Mouse (Mus musculus): ENCODE results near the gene Ldb3. TPM values are rescaled to one million over a fixed set of nuclear protein-coding genes. Genes with fewer than 3 reads are reported as not detected.

Gene Ldb3
- total and polyA plus RNA-seq, 2 experiments from 2014 or later, result 376 to 526 TPM

DNA sequence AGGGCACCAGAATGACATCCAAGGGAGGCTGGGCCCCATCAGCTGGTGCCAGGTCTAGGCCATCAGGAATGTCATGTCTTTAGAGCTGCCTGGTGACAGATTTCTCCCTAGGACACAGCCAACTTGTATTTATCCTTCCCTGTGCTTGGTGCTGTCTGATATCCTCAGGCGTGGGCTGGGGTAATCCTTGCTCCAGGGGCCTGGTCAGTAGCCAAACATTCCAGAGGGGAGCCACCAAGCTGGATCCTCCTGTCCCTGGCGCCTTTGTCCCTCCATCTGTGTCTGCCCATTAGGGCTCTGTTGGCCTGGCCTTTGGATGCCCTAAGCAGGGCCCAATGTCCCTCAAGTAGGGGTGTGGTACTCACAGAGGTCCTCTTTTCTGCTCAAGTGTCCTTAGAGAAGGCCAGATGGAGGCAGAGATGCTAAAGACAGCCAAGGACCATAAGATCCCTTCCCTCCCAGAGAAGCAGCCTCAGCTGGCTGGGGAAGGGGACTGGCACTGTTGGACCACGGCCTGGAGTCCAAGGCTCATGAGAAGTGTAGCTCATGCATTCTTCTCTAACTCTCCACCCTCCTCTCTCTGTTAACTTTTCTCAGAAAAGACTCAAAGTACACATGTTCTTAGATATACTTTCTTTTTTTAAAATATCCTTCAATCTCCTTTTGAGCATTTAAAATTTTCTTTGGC is 5.6 kb downstream of the Ldb3 start:
- peak overlapping the region; percentile 50 for H3K4me2 ChIP-seq (ENCODE audit: low read depth, low read length)
- TF ChIP-seq EP300 (IDR thresholded peaks at IDR 0.05; ENCODE audit: low read depth) (peak; percentile 66), CTCF (IDR thresholded peaks at IDR 0.05; ENCODE audit: low read depth) (no peak)
- H3K9me3 ChIP-seq (replicated peaks; ENCODE audit: control insufficient read depth, low read length), result no peaks in the 10 kb centered on the region
- H3K4me1 ChIP-seq (ENCODE audit: control insufficient read depth, insufficient read depth), result peaks cover 30% of the 10 kb centered on the region; the same call in 1 of the 2 replicates
- ATAC-seq (ENCODE audit: insufficient read depth, low read depth), result peak; percentile 77
- peak overlapping the region; percentile 100 for H3K27ac ChIP-seq (ENCODE audit: low read depth)
- peak overlapping the region; percentile 55; the same call in 1 of the 2 replicates for H3K9ac ChIP-seq (replicated peaks; ENCODE audit: low read depth, low read length)
- peaks cover 47% of the 10 kb centered on the region for H3K36me3 ChIP-seq (replicated peaks; ENCODE audit: control insufficient read depth, insufficient read depth, low read length)
- 29% methylated on average over 3 of the region's 3 CpGs for WGBS
- no peaks in the 10 kb centered on the region for H3K27me3 ChIP-seq (ENCODE audit: control insufficient read depth, insufficient read depth, low read length)
- peak overlapping the region; percentile 23; the same call in 1 of the 2 replicates for H3K4me3 ChIP-seq (ENCODE audit: low read depth, low read length)
- peak; percentile 91 for DNase-seq (ENCODE audit: low spot score)

DNA sequence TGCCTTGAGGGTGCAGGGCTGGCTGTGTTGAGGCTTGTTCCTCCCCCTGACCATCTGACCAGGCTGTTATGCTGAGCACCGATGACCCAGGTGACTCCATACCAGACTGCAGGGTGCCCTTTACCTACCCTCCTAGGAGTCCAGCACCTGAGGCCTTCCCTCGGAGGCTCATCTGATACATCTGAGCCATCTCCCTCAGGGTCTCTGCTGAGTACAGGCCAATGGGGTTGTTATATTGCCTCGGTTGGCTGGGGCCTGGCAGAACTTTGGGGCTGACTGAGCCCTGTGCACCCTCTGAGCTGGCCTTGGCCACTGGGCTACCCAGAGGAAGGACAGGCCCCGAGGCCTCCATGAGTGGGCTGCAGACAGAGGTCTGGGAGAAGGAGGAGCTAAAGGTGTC is 11.6 kb downstream of the Ldb3 start:
- H3K27ac ChIP-seq (ENCODE audit: low read depth), result peak overlapping the region; percentile 95
- no peak overlapping the region for H3K4me3 ChIP-seq (ENCODE audit: low read depth, low read length)
- WGBS, result 78% methylated on average over 4 of the region's 4 CpGs
- no peaks in the 10 kb centered on the region for H3K9me3 ChIP-seq (replicated peaks; ENCODE audit: control insufficient read depth, low read length)
- DNase-seq (ENCODE audit: low spot score), result no peak
- peaks cover 65% of the 10 kb centered on the region for H3K36me3 ChIP-seq (replicated peaks; ENCODE audit: control insufficient read depth, insufficient read depth, low read length)
- H3K9ac ChIP-seq (replicated peaks; ENCODE audit: low read depth, low read length), result no peak overlapping the region
- peaks cover 42% of the 10 kb centered on the region for H3K4me1 ChIP-seq (ENCODE audit: control insufficient read depth, insufficient read depth)
- H3K27me3 ChIP-seq (ENCODE audit: control insufficient read depth, insufficient read depth, low read length), result no peaks in the 10 kb centered on the region
- TF ChIP-seq CTCF (IDR thresholded peaks at IDR 0.05; ENCODE audit: low read depth), result no peak
- TF ChIP-seq EP300 (IDR thresholded peaks at IDR 0.05; ENCODE audit: low read depth), result no peak
- ATAC-seq (ENCODE audit: insufficient read depth, low read depth), result no peak
- H3K4me2 ChIP-seq (ENCODE audit: low read depth, low read length), result no peak overlapping the region

DNA sequence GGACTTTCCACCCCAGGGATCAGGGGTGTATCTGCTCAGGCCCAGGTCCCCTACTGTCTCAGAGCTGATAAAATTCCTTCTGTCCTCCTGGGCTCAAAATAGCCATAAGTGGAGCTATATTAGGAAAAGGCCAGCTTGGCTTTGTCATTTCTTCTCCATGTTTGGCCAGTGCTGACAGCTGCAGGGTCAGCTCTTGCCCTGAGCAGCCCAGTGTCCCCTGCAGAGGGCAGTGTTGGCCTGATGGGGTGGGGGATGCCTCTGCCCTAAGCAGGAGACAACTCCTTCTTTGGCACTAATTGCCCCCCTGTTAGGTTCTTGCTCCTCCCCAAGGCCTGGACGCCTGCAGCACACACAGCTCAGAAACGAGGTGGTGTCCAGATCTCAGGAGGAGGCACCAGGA is 14.4 kb downstream of the Ldb3 start:
- TF ChIP-seq CTCF (IDR thresholded peaks at IDR 0.05; ENCODE audit: low read depth), result peak; percentile 88
- peak; percentile 99 for TF ChIP-seq EP300 (IDR thresholded peaks at IDR 0.05; ENCODE audit: low read depth)
- Histone ChIP-seq H3K27me3 (ENCODE audit: control insufficient read depth, insufficient read depth, low read length) (no peaks in the 10 kb centered on the region), H3K27ac (ENCODE audit: low read depth) (peak overlapping the region; percentile 95), H3K4me2 (ENCODE audit: low read depth, low read length) (no peak overlapping the region), H3K9me3 (replicated peaks; ENCODE audit: control insufficient read depth, low read length) (no peaks in the 10 kb centered on the region), H3K4me3 (ENCODE audit: low read depth, low read length) (no peak overlapping the region), H3K4me1 (ENCODE audit: control insufficient read depth, insufficient read depth) (peaks cover 39% of the 10 kb centered on the region), H3K9ac (replicated peaks; ENCODE audit: low read depth, low read length) (peak overlapping the region; percentile 46; the same call in 1 of the 2 replicates), H3K36me3 (replicated peaks; ENCODE audit: control insufficient read depth, insufficient read depth, low read length) (peaks cover 45% of the 10 kb centered on the region)
- ATAC-seq (ENCODE audit: insufficient read depth, low read depth) (peak; percentile 83), DNase-seq (ENCODE audit: low spot score) (peak; percentile 88)
- 9% methylated on average over 2 of the region's 2 CpGs for WGBS

GRCm38 (mm10) chr14:34573348-34573913 is 15.1 kb downstream of the Ldb3 start:
- Histone ChIP-seq H3K9ac (replicated peaks; ENCODE audit: low read depth, low read length) (peak overlapping the region; percentile 46; the same call in 1 of the 2 replicates), H3K4me1 (ENCODE audit: control insufficient read depth, insufficient read depth) (peaks cover 38% of the 10 kb centered on the region), H3K9me3 (replicated peaks; ENCODE audit: control insufficient read depth, low read length) (no peaks in the 10 kb centered on the region), H3K4me2 (ENCODE audit: low read depth, low read length) (no peak overlapping the region), H3K27ac (ENCODE audit: low read depth) (peak overlapping the region; percentile 95), H3K36me3 (replicated peaks; ENCODE audit: control insufficient read depth, insufficient read depth, low read length) (peaks cover 39% of the 10 kb centered on the region), H3K27me3 (ENCODE audit: control insufficient read depth, insufficient read depth, low read length) (no peaks in the 10 kb centered on the region), H3K4me3 (ENCODE audit: low read depth, low read length) (no peak overlapping the region)
- TF ChIP-seq EP300 (IDR thresholded peaks at IDR 0.05; ENCODE audit: low read depth) (no peak), CTCF (IDR thresholded peaks at IDR 0.05; ENCODE audit: low read depth) (no peak)
- 38% methylated on average over 9 of the region's 9 CpGs for WGBS
- peak; percentile 7 for ATAC-seq (ENCODE audit: insufficient read depth, low read depth)
- no peak for DNase-seq (ENCODE audit: low spot score)

DNA sequence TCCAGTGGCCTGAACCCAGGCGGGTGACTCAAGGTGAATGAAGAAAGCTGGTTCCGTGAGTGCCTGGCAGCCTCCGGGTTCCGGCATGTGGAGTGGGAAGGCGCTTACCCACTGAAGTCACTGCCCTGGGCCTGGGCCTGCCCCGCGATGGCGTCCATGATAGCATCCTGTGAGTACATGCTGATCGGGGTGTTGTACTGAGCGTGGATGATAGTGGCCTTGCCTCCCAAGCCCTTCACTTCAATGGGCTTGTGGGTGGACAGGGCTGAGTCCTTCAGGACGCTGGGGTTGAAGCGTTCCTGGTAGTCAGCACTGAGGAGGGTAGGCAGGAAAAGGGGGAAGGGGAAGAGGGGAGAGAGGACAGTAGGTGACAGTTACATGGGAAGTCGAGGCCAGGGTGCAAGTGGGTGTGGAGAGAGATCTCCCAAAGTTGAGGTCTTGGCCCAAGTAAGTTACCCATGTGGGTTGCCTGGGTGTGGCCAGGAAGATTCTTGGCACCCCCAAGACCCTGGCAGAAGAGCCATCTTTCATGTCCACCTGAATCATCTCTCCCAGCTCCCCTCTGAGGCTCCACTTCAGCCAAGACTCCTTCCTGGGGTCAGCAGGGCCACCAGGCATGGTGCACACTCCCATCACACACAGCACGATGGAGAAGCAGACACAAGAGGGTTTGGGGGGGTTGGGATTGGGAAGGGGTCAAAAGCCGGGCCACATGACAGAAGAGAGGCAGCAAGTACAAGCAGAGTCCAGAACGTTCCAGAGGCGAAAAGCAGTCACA is 16.7 kb downstream of the Ldb3 start:
- peaks cover 23% of the 10 kb centered on the region for H3K36me3 ChIP-seq (replicated peaks; ENCODE audit: control insufficient read depth, insufficient read depth, low read length)
- ATAC-seq (ENCODE audit: insufficient read depth, low read depth) (no peak), DNase-seq (ENCODE audit: low spot score) (no peak)
- peaks cover 38% of the 10 kb centered on the region for H3K4me1 ChIP-seq (ENCODE audit: control insufficient read depth, insufficient read depth)
- H3K27ac ChIP-seq (ENCODE audit: low read depth), result peak overlapping the region; percentile 95
- WGBS, result 59% methylated on average over 17 of the region's 17 CpGs
- no peaks in the 10 kb centered on the region for H3K9me3 ChIP-seq (replicated peaks; ENCODE audit: control insufficient read depth, low read length)
- TF ChIP-seq CTCF (IDR thresholded peaks at IDR 0.05; ENCODE audit: low read depth) (no peak), EP300 (IDR thresholded peaks at IDR 0.05; ENCODE audit: low read depth) (peak; percentile 65; the same call in 1 of the 2 replicates)
- H3K4me2 ChIP-seq (ENCODE audit: low read depth, low read length), result no peak overlapping the region
- H3K4me3 ChIP-seq (ENCODE audit: low read depth, low read length), result no peak overlapping the region
- H3K9ac ChIP-seq (replicated peaks; ENCODE audit: low read depth, low read length), result no peak overlapping the region; the same call in 1 of the 2 replicates
- H3K27me3 ChIP-seq (ENCODE audit: control insufficient read depth, insufficient read depth, low read length), result no peaks in the 10 kb centered on the region
